Mouse (Mus musculus) ovary, postnatal 10 days (tissue): ENCODE measurements around the gene Lrrn4cl.
"Not testable (repeated sequence)": the region's sequence is repeated elsewhere in the genome, so short reads cannot be mapped to it uniquely, and the experiment has no call there.

Experiments
- DNase-seq: peaks from one replicate; pipeline ENCODE4 v3.0.0; 2022; ENCODE audit warnings: low spot score

Lrrn4cl gene

GRCm38 (mm10) chr19:8838041-8838730 is 12.4 kb upstream of the Lrrn4cl start:
- DNase-seq: no peak

DNA sequence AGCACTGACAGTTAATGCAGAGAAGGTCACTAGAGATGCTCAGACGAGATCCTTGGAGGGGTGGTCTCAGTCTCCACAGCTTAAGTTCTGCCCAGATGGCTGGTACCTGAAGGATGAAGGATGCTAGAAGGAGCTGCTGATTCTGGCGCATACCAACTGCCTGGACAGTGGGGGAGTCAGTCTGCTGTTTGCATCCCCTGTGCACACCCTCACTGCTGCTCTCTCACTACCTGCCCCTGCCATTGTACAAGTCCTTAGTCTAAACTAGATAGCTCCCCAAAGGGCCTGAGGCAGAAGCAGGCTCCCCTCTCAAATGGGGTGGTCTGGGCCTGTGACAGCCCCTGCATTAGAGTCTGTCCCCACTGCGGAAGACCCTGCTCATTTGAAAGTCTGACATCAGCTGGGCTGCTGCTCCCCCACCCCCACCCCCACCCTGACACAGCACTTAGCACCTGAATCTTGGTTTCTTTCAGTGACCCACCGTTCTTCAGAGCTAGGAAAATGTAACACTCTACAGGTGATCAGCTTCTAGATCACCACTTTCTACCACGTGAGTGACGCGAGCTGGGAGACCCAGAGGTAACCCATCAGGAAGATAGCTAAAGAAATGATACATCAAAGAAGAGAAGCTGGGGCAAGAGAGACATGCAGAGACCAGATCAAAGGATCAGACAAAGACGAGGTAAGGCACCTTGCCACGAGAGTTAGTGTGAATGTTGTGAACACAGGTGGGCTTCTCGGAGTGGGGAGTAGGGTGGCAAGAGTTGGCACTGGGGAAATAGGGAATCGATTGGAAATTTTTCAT is 11.3 kb upstream of the Lrrn4cl start, which contains the start of gene Gng3:
Gng3 (minus strand) TSS at position 92 of the 805 bp plus-strand sequence.
- no peak for DNase-seq

DNA sequence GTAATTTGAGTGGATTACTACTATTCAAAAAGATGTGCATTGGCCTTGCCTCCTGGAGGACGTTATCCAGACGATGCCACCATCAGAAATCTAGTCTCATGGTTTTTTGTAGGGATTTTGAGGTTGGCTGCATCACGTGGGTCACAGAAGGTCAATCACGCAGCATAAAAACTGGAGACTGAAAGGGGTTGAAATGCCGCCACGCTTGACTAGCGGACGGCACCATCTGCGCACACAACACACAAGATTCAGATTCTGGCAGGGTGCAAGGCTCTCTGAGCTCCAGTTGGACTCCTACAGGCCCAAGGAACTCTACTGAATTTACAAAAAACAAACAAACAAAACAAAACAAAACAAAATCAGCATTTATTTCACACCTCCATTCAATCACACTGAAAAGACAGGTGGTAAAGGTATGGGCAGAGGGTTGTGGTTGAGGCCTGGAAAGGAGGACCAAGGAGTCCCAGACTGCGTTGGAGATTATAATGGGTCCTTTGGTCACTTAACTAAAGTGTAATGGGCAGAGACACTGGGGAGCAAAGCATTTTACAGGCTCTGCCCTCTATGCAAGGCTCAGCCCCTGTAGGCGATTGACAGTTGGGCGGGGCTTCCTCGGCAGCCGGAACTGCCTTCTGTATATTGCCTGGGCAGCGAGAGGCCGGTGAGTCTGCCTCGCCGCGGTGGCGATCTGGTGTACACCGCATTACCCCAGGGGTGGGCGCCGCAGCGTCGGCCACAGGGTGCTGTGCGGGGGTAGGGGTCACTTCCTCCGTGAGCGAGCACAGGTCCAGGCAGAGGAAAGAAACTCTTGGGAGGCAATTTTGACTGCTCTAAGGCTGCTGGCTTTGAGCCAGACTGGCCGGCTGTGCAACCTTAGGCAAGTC is 10.4 kb upstream of the Lrrn4cl start:
- no peak for DNase-seq

DNA sequence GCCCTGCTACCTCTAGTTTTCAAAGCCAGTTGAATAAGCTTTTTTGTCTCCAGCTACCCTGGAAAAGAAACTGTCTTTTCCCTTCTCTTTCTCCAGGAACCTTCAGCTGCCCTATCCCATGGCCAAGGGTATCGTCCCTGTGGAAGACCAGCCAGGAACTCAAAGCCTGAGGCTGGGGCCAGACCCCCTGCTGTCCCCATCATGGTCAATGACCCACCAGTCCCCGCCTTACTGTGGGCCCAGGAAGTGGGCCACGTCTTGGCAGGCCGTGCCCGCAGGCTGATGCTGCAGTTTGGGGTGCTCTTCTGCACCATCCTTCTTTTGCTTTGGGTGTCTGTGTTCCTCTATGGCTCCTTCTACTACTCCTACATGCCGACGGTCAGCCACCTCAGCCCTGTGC is 9.6 kb upstream of the Lrrn4cl start:
- no peak for DNase-seq

- DNase-seq: no peak
Measured at GRCm38 (mm10) chr19:8842961-8843360, 7.6 kb upstream of the Lrrn4cl start.

- peak; percentile 55 for DNase-seq
Measured at GRCm38 (mm10) chr19:8844371-8845129, 6.0 kb upstream of the Lrrn4cl start.

DNA sequence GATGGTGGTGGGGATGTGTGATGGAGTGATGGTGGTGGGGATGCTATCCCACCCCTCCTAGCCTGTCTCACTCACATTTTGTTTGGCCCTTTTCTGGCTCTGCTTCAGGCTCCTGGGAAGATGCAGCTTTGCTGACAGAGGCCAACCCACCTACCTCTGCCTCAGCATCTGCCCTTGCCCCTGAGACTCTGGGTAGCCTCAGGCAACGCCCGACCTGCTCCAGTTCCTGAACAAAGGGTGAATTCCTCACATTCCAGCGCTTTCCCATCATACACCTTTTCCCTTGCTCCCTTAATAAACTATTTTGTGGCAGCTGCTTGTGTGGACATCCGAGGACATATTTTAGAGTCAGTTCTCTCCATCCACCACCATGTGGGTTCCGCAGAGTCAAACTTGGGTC is 2.2 kb upstream of the Lrrn4cl start:
- no peak for DNase-seq

DNA sequence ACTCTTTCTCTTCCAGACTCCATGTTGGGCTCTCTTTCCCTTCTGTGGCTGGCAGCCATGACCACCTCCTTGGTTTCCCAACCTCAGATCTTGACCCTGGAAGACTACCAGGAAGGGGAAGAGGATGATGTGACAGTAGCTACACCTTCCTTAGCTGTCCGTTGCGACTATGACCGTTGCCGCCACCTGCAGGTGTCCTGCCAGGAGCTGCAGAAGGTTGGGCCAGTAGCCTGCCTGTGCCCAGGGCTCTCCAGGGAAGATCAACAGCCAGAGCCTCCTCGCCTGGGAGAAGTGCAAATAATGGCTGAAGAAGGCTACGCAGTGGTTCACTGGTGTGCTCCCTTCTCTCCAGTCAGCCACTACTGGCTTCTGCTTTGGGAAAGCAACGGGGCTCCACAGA is 1.1 kb downstream of the Lrrn4cl start:
- no peak for DNase-seq

GRCm38 (mm10) chr19:8852236-8852928 is 1.8 kb downstream of the Lrrn4cl start:
- no peak for DNase-seq

DNA sequence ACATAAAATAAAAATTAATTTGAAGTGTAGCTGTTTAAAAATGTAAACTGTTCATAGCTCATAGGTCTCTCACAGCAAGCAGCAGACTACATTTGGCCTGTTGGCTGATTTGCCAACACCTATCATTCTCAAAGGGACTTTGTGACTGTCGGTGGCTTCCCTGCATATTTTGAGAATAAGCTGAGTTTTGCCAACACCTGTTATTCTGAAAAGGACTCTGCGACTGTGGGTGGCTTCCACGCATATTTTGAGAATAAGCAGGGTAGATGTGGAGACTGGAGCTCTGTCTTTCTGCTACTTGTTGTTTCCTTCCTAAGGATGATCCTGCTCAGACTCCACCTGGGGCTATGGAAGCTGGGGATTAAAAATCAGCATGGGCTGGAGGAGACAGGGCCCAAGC is 2.5 kb downstream of the Lrrn4cl start:
- DNase-seq: no peak

GRCm38 (mm10) chr19:8857689-8858088 is 7.1 kb downstream of the Lrrn4cl start:
- DNase-seq: no peak

DNA sequence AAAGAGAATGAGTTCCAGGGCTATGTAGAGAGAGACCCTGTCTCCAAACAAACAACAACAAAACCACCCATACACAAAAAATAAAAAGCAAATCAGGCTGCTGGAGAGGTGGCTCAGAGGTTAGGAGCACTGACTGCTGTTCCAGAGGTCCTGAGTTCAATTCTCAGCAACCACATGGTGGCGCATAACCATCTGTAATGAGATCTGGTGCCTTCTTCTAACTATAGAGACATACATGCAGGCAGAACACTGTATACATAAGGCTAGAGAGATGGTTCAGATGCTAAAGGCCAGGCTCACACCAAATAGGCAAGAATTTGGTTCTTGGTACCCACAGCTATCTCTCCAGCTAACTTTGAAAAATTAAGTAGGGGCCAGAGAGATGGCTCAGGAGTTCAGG is 8.4 kb downstream of the Lrrn4cl start:
- no peak for DNase-seq

DNA sequence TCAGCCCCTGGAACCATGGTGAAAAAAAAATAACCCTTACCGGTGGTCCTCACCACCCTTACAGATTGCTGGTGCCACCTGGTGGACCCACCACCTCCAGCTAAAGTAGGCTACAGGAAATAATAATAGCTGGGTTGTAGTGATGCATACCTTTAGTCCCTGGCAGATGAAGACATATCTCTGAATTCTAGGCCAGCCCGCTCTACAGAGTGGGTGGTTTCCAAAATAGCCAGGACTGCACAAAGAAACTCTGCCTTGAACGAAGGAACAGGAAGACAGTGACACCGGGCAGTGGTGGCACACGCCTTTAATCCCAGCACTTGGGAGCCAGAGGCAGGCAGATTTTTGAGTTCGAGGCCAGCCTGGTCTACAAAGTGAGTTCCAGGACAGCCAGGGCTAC is 13.7 kb downstream of the Lrrn4cl start:
- no peak for DNase-seq

GRCm38 (mm10) chr19:8870381-8870780 is 19.8 kb downstream of the Lrrn4cl start:
- DNase-seq: not testable (repeated sequence)

- DNase-seq: no peak
Measured at GRCm38 (mm10) chr19:8870838-8871237, 20.3 kb downstream of the Lrrn4cl start.

DNA sequence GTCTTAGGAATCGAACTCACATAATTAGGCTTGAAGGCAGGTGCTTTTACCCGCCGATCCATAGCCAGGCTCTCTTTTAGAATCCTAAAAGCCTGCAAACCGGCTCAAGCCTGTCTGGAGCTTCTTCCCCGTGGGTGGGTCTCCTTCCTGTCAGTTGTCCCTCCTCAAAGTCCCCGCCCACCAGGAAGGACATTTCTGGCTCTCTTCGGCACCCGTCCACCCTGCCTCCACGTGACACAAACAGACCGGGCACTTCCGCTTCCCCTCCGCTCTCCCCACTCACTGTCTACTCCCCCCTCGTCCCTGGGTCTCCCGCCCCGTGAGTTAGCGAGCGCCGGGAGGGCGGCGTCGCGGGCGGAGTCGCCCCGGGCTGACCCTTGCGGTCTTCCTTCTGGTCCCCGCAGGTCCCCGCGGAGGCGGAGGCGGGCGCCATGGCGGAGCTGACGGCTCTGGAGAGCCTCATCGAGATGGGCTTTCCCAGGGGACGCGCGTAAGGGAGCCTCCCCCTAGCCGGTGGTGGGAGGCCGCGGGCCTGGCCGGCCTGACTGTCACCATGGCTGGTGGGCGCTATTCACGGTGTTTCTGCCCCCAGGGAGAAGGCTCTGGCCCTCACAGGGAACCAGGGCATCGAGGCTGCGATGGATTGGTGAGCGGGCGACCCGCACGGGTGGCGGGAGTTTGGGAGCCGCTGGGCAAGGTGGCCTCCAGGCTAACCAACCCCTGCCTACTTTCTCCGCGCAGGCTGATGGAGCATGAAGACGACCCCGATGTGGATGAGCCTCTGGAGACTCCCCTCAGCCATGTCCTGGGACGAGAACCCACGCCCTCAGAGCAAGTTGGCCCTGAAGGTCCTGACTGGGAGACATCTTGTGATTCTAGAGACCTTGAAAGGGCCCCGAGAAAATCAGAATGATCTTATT is 21.0 kb downstream of the Lrrn4cl start, which contains the start of gene Ubxn1:
Ubxn1 (plus strand) TSS at position 230 of the 920 bp plus-strand sequence.
- peak; percentile 86 for DNase-seq

GRCm38 (mm10) chr19:8872266-8872840 is 21.8 kb downstream of the Lrrn4cl start:
- DNase-seq: no peak

DNA sequence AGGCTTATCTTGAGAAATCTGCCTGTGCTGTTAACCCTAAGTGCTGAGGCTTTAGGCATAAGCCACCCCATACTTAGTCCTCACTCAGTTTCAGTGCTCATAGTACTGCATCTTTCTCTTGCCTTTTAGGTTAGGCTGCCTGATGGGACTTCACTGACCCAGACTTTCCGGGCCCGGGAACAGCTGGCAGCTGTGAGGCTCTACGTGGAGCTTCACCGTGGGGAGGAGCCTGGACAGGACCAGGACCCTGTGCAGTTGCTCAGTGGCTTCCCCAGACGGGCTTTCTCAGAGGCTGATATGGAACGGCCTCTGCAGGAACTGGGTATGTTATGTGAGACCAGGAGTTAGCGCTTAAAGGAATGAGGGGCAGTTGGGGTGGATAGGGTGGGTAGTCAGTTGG is 24.5 kb downstream of the Lrrn4cl start:
- no peak for DNase-seq

GRCm38 (mm10) chr19:8880311-8881033 is 29.9 kb downstream of the Lrrn4cl start, which contains the start of gene Uqcc3:
Gene Uqcc3, minus strand, starts transcription at chr19:8880923.
- peak; percentile 76 for DNase-seq
